Mouse (Mus musculus) embryonic facial prominence, embryonic 13.5 days (tissue): ENCODE results near the gene Ccdc97. TPM values are rescaled to one million over a fixed set of nuclear protein-coding genes. Genes with fewer than 3 reads are reported as not detected.

Experiments
- ATAC-seq: fragments of 200-750 bp; cut with Nextera tagmentation; 2 replicates; pipeline ENCODE4 v1.8.0; 2017; ENCODE audit warnings: low read depth; ENCODE audit not compliant: insufficient number of reproducible peaks, insufficient read depth, low FRiP score, low TSS enrichment
- H3K27ac ChIP-seq: fragments of 300-500 bp; sonication (generic); 2 replicates; pipeline ENCODE4 v1.5.1; 2015; ENCODE audit warnings: moderate library complexity, mild to moderate bottlenecking, inconsistent platforms
- H3K27me3 ChIP-seq: fragments of 300-500 bp; sonication (generic); 2 replicates; pipeline ENCODE4 v1.6.1; 2015; ENCODE audit warnings: mild to moderate bottlenecking, inconsistent platforms
- H3K36me3 ChIP-seq: fragments of 300-500 bp; sonication (generic); 2 replicates; pipeline ENCODE4 v1.6.1; 2015; ENCODE audit warnings: mild to moderate bottlenecking, inconsistent platforms
- H3K4me1 ChIP-seq: fragments of 300-500 bp; sonication (generic); 2 replicates; pipeline ENCODE4 v1.6.1; 2015; ENCODE audit warnings: inconsistent platforms
- H3K4me2 ChIP-seq: fragments of 300-500 bp; sonication (generic); 2 replicates; pipeline ENCODE4 v1.6.1; 2015; ENCODE audit warnings: moderate library complexity, mild to moderate bottlenecking, inconsistent platforms
- H3K4me3 ChIP-seq: fragments of 300-500 bp; sonication (generic); 2 replicates; pipeline ENCODE4 v1.5.1; 2015; ENCODE audit warnings: mild to moderate bottlenecking, inconsistent platforms
- H3K9ac ChIP-seq: fragments of 300-500 bp; sonication (generic); 2 replicates; pipeline ENCODE4 v1.6.1; 2015; ENCODE audit warnings: mild to moderate bottlenecking, inconsistent platforms
- H3K9me3 ChIP-seq: fragments of 300-500 bp; sonication (generic); 2 replicates; pipeline ENCODE4 v1.6.1; 2016; ENCODE audit warnings: inconsistent platforms
- WGBS: fragments of 180-500 bp; shearing (Covaris S2); methylation state at CpG from one replicate; pipeline ENCODE4 v1.1.7; 2015; ENCODE audit warnings: mixed read lengths; 5-methylcytosine and 5-hydroxymethylcytosine counted together
- polyA plus RNA-seq: library from polyadenylated mRNA; unstranded; fragments of >200 nt; fragmentation: Nextera tagmentation; extraction: Ambion mirVana; gene quantifications from 2 replicates; pipeline ENCODE4 v1.2.1, GENCODE M21; 2015

Gene Ccdc97
- polyA plus RNA-seq, result 24.1 and 26.3 TPM in 2 replicates

- peak; percentile 57 for ATAC-seq
- H3K9ac ChIP-seq, result peak within 1 kb of the TSS; percentile 78
- H3K27me3 ChIP-seq, result no peaks in the 10 kb centered on the region
- peak within 1 kb of the TSS; percentile 80 for H3K27ac ChIP-seq
- H3K36me3 ChIP-seq, result peaks cover 62% of the 10 kb centered on the region
- H3K9me3 ChIP-seq, result no peaks in the 10 kb centered on the region
- H3K4me1 ChIP-seq, result peaks cover 17% of the 10 kb centered on the region
- WGBS, result 4% methylated on average over 32 of the region's 32 CpGs
- H3K4me3 ChIP-seq, result peak within 1 kb of the TSS; percentile 83
- H3K4me2 ChIP-seq, result peak within 1 kb of the TSS; percentile 80
Observed at GRCm38 (mm10) chr7:25718788-25719417, at the start of gene Ccdc97. Ccdc97 (minus strand) TSS chr7:25719088.

GRCm38 (mm10) chr7:25768229-25768628, 49.3 kb upstream of the Ccdc97 start:
- no peaks in the 10 kb centered on the region for H3K4me1 ChIP-seq
- H3K4me2 ChIP-seq, result no peak overlapping the region
- 88% methylated on average over 5 of the region's 5 CpGs for WGBS
- H3K9me3 ChIP-seq, result 0 out of 2 replicates have a peak, but pooled peaks cover 3% of the 10 kb centered on the region
- no peak overlapping the region for H3K4me3 ChIP-seq
- no peak for ATAC-seq
- no peaks in the 10 kb centered on the region for H3K27me3 ChIP-seq
- no peak overlapping the region for H3K9ac ChIP-seq
- H3K36me3 ChIP-seq, result peaks cover 97% of the 10 kb centered on the region
- no peak overlapping the region for H3K27ac ChIP-seq

GRCm38 (mm10) chr7:25766108-25766507, 47.2 kb upstream of the Ccdc97 start:
- Histone ChIP-seq H3K27ac (no peak overlapping the region), H3K27me3 (no peaks in the 10 kb centered on the region), H3K4me2 (no peak overlapping the region), H3K4me1 (no peaks in the 10 kb centered on the region), H3K9me3 (0 out of 2 replicates have a peak, but pooled peaks cover 3% of the 10 kb centered on the region), H3K4me3 (no peak overlapping the region), H3K9ac (no peak overlapping the region), H3K36me3 (peaks cover 97% of the 10 kb centered on the region)
- WGBS, result 85% methylated on average over 6 of the region's 6 CpGs
- no peak for ATAC-seq

- Histone ChIP-seq H3K9ac (no peak overlapping the region), H3K27me3 (no peaks in the 10 kb centered on the region), H3K27ac (no peak overlapping the region), H3K4me1 (no peaks in the 10 kb centered on the region), H3K9me3 (0 out of 2 replicates have a peak, but pooled peaks cover 3% of the 10 kb centered on the region), H3K36me3 (peaks cover 94% of the 10 kb centered on the region), H3K4me2 (no peak overlapping the region), H3K4me3 (no peak overlapping the region)
- no peak for ATAC-seq
- WGBS, result 43% methylated on average over 5 of the region's 5 CpGs
Observed at GRCm38 (mm10) chr7:25764221-25764620, 45.3 kb upstream of the Ccdc97 start.

DNA sequence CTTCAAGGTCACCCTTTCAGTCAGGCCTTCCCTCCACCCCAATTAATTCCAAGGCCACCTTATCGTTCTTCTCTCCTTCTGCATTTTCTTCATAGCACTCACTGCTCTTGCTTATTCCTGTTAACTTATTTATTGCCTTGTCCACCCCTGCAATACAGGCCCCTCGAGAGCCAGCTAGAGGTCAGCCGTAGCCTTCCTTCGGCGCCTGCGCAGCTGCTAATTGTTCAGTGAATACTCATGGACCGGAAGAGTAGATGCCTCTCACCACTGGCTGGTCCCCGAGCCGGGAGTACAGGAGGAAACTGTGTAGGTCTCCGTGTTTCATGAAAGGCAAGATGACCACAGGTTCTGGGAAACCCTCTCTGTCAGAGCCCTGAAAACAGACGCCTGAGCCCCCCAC, 44.8 kb upstream of the Ccdc97 start:
- WGBS, result 72% methylated on average over 11 of the region's 11 CpGs
- H3K4me1 ChIP-seq, result no peaks in the 10 kb centered on the region
- H3K36me3 ChIP-seq, result peaks cover 91% of the 10 kb centered on the region
- no peak overlapping the region for H3K27ac ChIP-seq
- H3K9me3 ChIP-seq, result 0 out of 2 replicates have a peak, but pooled peaks cover 3% of the 10 kb centered on the region
- H3K4me2 ChIP-seq, result no peak overlapping the region
- ATAC-seq, result no peak
- H3K27me3 ChIP-seq, result no peaks in the 10 kb centered on the region
- H3K4me3 ChIP-seq, result no peak overlapping the region
- H3K9ac ChIP-seq, result no peak overlapping the region

DNA sequence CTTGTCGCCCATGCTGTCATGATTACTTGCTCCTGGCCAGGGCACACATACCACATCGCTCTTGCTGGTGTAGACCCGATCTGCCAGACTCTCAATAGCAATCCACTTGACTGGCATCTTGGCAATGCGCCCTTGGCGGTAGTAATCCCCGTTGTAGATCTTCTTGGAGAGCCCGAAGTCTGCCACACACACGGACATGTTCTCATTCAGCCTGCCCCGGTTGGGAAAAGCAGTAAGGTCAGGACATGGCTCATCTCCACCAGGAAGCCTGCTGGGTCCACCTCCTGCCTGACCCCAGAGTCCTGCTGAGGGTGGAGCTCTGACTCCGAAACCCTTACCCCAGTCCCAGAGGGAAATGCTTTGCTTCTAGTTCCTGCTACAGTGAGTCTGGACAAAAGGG, 42.5 kb upstream of the Ccdc97 start:
- WGBS, result 86% methylated on average over 10 of the region's 10 CpGs
- Histone ChIP-seq H3K27me3 (no peaks in the 10 kb centered on the region), H3K9me3 (no peaks in the 10 kb centered on the region), H3K4me3 (no peak overlapping the region), H3K4me2 (no peak overlapping the region), H3K27ac (no peak overlapping the region), H3K9ac (no peak overlapping the region), H3K4me1 (no peaks in the 10 kb centered on the region), H3K36me3 (peaks cover 80% of the 10 kb centered on the region)
- no peak for ATAC-seq

DNA sequence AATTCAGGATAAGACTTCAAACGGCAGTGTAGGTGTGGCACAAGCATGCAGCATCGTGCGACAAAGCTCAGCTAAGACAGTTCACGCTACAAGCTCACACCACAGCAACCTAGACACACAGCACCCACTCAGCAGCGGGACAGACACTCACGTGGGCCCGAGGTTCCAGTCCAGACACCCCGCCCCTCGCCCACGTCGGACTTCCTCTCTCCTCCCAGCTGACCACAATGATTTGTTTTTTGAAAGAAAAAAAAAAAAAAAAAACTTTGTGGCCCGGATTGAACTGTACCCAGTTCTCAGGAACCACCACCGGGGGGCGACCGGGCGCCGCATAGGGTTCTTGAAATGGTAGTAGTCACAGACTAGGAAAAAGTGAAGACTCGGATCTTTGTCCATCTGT, 37.1 kb upstream of the Ccdc97 start:
- H3K27ac ChIP-seq, result peak overlapping the region; percentile 98
- H3K4me3 ChIP-seq, result peak overlapping the region; percentile 98
- H3K4me1 ChIP-seq, result peaks cover 22% of the 10 kb centered on the region
- no peaks in the 10 kb centered on the region for H3K27me3 ChIP-seq
- ATAC-seq, result peak; percentile 54
- peak overlapping the region; percentile 91 for H3K4me2 ChIP-seq
- peaks cover 42% of the 10 kb centered on the region for H3K36me3 ChIP-seq
- peak overlapping the region; percentile 99 for H3K9ac ChIP-seq
- WGBS, result under 1% methylated on average over 18 of the region's 18 CpGs
- no peaks in the 10 kb centered on the region for H3K9me3 ChIP-seq

DNA sequence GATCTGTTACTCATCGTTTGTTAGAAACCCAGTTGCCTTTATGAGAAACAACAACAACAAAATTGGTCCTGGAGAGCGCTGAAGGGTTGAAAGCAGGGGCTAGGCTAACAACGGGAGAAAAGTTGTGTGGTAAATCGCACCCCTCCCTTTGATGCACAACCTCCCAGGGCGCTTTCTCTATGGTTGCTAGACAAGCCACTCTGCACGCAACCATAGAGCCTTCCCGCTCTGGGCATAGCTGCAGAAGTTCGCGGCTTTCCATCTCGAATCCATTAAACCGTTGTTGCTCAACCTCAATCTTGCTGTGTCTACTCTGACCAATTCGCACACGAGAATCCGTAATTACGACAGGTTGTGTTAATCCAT, 36.6 kb upstream of the Ccdc97 start:
- Histone ChIP-seq H3K4me2 (peak overlapping the region; percentile 91), H3K36me3 (peaks cover 42% of the 10 kb centered on the region), H3K27me3 (no peaks in the 10 kb centered on the region), H3K9me3 (no peaks in the 10 kb centered on the region), H3K4me3 (peak overlapping the region; percentile 98), H3K27ac (peak overlapping the region; percentile 98), H3K4me1 (peaks cover 22% of the 10 kb centered on the region), H3K9ac (peak overlapping the region; percentile 99)
- ATAC-seq, result peak; percentile 29
- under 1% methylated on average over 15 of the region's 15 CpGs for WGBS

GRCm38 (mm10) chr7:25754738-25755467, 36.0 kb upstream of the Ccdc97 start, which contains the start of gene Hnrnpul1:
Hnrnpul1 (minus strand) TSS chr7:25754757.
- under 1% methylated on average over 55 of the region's 55 CpGs for WGBS
- H3K36me3 ChIP-seq, result peaks cover 41% of the 10 kb centered on the region
- H3K4me1 ChIP-seq, result peaks cover 22% of the 10 kb centered on the region

GRCm38 (mm10) chr7:25754439-25754737, 35.5 kb upstream of the Ccdc97 start:
- under 1% methylated on average over 30 of the region's 30 CpGs for WGBS
- ATAC-seq, result peak; percentile 0; the same call in 1 of the 2 replicates
- H3K9ac ChIP-seq, result peak overlapping the region; percentile 99

More at GRCm38 (mm10) chr7:25754738-25755467, 36.0 kb upstream of the Ccdc97 start, which contains the start of gene Hnrnpul1:
- Histone ChIP-seq H3K9me3 (no peaks in the 10 kb centered on the region), H3K4me2 (peak within 1 kb of the TSS; percentile 91), H3K9ac (peak within 1 kb of the TSS; percentile 99), H3K27me3 (no peaks in the 10 kb centered on the region), H3K4me3 (peak within 1 kb of the TSS; percentile 98), H3K27ac (peak within 1 kb of the TSS; percentile 98)
- ATAC-seq, result peak; percentile 90

DNA sequence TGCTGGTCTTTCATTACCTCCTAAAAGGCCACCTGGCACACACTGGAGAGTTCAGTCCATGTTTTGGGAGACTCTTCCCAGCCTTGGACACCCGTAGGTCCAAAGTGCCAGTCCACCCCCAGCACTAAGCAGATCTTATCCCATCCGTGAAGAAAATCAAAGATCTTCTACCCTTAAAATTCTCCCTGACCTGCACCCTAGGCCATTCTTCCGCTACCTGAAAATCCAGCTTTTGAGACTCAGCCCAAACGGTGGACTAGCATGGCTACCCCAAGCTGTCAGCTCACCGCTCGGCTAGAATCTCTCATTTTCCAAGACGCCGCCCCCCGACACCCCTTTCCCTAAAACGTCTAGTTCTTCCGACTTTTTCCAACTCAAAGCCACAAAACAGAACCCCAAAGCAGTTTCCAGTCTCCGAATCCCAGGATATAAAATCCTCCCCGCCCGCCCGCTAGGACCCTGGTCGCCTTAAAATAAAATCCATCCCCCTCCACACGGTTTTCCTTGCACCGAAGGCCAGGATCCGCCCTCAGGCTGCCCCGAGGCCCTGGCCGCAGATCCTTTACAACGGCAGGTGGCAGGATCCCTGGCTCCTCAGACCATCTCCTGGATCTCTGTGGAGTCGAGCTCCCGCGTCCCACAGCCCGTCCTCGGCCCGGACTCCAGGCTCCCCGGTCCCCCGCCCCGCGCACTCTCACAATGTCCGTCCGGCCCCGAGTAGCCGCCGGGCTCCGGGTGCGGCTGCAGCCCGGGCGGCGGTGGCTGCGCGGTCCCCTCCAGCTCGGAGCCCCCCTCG, 35.0 kb upstream of the Ccdc97 start:
- peaks cover 47% of the 10 kb centered on the region for H3K36me3 ChIP-seq
- ATAC-seq, result no peak; the same call in 1 of the 2 replicates
- H3K27me3 ChIP-seq, result no peaks in the 10 kb centered on the region
- H3K9me3 ChIP-seq, result no peaks in the 10 kb centered on the region
- H3K27ac ChIP-seq, result peak overlapping the region; percentile 98
- peak overlapping the region; percentile 91 for H3K4me2 ChIP-seq
- peak overlapping the region; percentile 98 for H3K4me3 ChIP-seq
- H3K4me1 ChIP-seq, result peaks cover 22% of the 10 kb centered on the region
- under 1% methylated on average over 46 of the region's 46 CpGs for WGBS
- peak overlapping the region; percentile 99 for H3K9ac ChIP-seq

More at GRCm38 (mm10) chr7:25754439-25754737, 35.5 kb upstream of the Ccdc97 start:
- Histone ChIP-seq H3K27me3 (no peaks in the 10 kb centered on the region), H3K27ac (peak overlapping the region; percentile 98), H3K9me3 (no peaks in the 10 kb centered on the region), H3K4me2 (peak overlapping the region; percentile 91), H3K36me3 (peaks cover 43% of the 10 kb centered on the region), H3K4me3 (peak overlapping the region; percentile 98), H3K4me1 (peaks cover 22% of the 10 kb centered on the region)
